Mouse (Mus musculus) cerebral cortex, adult 2 months (tissue): Measurements from ENCODE around the gene Zfp180.

Experiments used
- WGBS: fragments of 180-500 bp; shearing (Covaris S2); methylation state at CpG from one replicate; pipeline ENCODE4 v1.1.7; 2018; 5-methylcytosine and 5-hydroxymethylcytosine counted together

Gene Zfp180

DNA sequence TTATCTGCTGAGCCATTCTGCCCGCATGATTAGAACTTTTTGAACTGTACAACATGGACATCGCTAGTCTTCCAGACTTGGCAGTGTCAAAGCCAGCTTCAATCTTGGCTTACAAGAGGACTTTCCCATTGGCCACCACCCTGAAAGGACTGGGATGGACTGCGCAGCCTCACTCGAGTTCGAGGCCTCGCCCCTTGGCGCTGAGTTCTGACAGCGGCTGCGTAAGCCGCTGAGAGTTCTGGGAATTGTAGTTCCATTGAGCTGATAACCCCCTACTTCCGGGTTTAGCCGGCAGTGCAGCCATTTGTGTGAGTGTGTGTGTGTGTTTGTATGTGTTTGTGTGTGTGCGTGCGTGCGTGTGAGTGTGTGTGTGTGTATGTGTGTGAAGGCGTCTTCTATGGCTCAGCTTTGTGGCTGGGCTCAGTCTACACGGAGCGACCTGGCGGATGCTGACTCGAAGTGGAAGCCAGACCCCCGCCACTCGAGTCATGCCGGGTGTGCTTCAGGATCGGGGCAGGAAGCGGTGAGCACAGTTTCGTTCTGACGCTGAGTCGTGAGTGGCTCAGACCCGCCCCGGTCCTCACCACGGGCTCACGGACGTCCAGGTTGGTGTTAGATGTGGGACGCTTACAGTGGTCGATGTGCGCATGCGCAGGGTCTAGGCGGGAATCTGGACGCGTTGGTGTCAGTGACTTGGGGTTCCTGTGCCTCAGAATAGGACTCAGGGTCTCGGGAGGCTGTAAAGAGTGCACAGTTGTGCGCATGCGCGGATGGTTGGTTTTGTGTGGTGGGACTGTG is at the start of gene Zfp180:
Zfp180 (plus strand) TSS at position 291 of the 798 bp plus-strand sequence.
- WGBS = 20% methylated on average over 44 of the region's 44 CpGs

DNA sequence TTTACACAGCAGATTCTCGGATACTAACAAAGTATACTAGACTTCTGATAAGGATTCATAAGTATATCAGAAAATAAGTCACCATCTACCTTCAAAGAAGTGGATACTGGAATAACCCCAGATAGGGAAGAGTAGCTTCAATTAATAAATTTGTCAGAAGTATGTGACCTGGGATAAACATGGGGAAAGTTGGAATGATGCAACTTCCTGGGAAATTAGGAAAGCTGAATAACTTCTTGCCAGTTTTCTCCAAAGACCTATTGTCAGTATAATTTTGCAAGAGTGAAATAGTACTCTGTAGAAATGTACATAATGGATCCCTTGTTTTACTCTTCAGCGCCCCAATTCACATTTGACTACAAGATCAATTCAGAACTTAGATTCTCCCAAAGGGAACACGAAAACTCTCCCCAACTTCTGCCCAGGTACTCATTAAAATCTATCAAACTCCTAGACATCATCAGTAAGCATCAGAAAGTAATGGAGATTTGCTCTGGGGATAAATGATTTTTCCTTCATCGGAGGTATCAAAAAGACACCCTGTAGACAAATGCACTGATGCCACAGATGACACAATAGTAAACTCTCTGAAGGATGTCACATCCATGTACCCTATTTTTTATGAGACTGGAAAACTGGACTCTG is 28.9 kb upstream of the Zfp180 start, which contains the start of gene Vmn1r183:
Vmn1r183 (plus strand) TSS at position 595 of the 645 bp plus-strand sequence.
- 73% methylated on average over 4 of the region's 4 CpGs for WGBS

- 33% methylated on average over 1 of the region's 1 CpGs for WGBS
Observed at GRCm38 (mm10) chr7:24074424-24074823, 7.3 kb upstream of the Zfp180 start.

DNA sequence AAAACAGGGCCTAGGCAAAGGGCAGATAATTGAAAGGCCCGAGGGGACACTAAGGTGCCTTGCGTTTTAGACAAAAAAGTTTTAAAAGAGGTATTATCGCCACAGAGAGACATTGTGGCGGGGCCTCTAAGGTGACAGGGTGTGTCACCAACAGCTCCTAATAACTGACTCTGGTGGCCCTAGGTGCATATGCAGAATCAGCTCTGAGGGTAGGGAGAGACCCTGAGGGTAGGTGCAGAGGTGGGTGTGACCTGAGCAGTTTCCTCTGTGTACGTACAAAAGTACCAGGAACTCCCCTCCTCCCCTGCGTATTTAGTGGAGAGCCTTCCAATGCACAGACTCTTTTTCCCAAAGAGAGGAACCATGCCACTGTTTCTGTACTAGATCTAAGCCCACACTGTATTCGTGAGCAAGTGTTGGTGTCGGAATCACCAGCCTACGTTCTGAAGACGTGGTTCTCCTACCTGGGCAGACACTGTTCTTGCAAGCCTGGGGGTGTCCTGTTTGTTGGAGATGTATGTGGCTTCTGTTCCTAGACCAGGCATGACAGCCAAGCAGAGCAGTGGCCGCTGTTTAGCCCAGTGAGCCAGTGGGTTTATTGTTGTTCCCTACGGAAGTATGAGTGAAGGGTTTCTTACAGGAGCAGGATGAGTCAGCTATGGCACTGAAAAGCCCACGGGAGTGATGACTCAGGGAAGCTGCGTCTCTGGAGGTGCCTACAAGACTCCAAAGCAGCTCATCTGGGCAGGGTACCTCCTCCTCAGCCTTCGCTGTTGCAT is 922 bp downstream of the Zfp180 start:
- 19% methylated on average over 15 of the region's 15 CpGs for WGBS

DNA sequence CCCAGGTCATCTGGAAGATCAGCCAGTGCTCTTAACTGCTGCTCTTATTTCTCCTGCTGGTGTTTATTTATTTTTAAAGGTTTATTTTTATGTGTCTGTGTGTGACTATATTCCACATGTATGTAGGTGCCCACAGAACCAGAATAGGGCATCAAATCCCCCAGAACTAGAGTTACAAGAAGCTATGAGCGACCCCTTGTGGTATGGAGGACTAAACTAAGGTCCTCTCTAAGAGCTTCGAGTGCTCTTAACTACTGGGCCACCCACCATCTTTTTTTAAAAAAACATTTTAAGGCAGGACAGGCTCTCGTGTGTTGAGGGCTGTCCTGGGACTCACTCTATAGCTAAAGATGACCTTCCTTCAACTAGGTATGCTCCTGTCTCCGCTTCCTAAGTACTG is 5.1 kb downstream of the Zfp180 start:
- WGBS = 97% methylated on average over 4 of the region's 4 CpGs

- WGBS = 96% methylated on average over 12 of the region's 12 CpGs
Observed at GRCm38 (mm10) chr7:24087485-24088125, 5.9 kb downstream of the Zfp180 start.

GRCm38 (mm10) chr7:24104403-24104802 is 22.7 kb downstream of the Zfp180 start:
- 98% methylated on average over 9 of the region's 9 CpGs for WGBS

DNA sequence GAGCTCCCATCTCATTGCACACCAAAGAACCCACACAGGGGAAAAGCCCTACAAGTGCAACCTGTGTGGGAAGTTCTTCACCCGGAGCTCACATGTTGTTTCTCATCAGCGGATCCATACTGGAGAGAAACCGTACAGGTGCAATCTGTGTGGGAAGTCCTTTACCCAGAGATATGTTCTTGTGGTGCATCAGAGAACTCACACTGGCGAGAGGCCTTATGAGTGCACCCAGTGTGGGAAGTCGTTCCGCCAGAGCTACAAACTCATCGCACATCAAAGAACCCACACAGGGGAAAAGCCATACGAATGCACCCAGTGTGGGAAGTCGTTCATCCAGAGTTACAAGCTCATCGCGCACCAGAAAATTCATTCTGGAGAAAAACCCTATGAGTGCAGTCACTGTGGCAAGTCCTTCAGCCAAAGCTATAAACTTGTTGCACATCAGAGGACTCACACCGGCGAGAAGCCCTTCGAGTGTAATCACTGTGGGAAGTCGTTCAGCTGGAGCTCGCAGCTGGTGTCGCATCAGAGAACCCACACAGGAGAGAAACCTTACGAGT is 23.5 kb downstream of the Zfp180 start:
- WGBS = 95% methylated on average over 18 of the region's 18 CpGs

GRCm38 (mm10) chr7:24110839-24111238 is 29.1 kb downstream of the Zfp180 start:
- 94% methylated on average over 7 of the region's 7 CpGs for WGBS

GRCm38 (mm10) chr7:24111772-24112155 is 30.0 kb downstream of the Zfp180 start:
- 4% methylated on average over 9 of the region's 9 CpGs for WGBS

GRCm38 (mm10) chr7:24112156-24112856 is 30.6 kb downstream of the Zfp180 start, which contains the start of gene Zfp112:
Gene Zfp112 (plus strand): TSS chr7:24112314.
- 1% methylated on average over 23 of the region's 23 CpGs for WGBS

DNA sequence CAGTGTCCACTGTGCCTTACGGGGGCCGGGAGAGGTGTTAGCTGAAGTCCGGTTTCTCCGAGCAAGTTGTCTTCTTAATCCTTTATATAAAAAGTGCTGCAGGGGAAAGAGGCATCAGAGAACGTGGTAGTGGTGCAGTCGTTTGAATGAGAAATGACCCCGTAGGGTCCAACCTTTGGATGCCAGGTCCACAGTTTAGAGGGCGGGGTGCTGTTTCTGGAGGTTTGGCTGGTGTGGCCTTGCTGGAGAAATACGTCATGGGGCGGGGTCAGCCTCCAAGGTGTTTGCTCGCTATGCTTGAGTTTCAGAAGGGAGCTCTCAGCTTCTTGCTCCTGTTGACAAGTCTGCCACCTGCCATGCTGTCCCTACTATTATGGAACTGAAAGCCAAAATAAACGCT is 31.3 kb downstream of the Zfp180 start:
- WGBS = 12% methylated on average over 12 of the region's 12 CpGs

DNA sequence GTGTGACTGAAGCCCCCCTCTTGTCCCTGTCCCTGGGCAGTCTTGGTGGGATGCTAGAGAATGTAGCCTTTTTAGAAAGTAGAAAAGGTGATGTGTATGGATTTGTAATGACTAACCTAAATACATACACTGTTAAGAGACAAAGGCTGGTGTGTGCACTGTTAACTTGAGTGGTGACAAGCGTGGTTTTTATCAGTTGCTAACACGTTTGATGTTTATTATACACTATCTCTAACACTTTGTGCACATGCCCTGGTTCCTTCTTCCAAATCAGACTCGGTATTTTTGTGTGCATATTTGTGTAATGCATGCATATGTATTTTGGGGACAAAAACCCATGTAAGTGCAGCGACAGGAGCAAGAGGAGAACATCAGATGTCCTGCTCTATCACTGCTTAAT is 34.9 kb downstream of the Zfp180 start:
- WGBS = 74% methylated on average over 4 of the region's 4 CpGs

GRCm38 (mm10) chr7:24133425-24133995 is 51.8 kb downstream of the Zfp180 start:
- 16% methylated on average over 6 of the region's 6 CpGs for WGBS

- WGBS = 2% methylated on average over 32 of the region's 32 CpGs
Observed at GRCm38 (mm10) chr7:24133996-24134828, 52.5 kb downstream of the Zfp180 start, which contains the start of gene Zfp235. Gene Zfp235 (plus strand): TSS chr7:24134169.

DNA sequence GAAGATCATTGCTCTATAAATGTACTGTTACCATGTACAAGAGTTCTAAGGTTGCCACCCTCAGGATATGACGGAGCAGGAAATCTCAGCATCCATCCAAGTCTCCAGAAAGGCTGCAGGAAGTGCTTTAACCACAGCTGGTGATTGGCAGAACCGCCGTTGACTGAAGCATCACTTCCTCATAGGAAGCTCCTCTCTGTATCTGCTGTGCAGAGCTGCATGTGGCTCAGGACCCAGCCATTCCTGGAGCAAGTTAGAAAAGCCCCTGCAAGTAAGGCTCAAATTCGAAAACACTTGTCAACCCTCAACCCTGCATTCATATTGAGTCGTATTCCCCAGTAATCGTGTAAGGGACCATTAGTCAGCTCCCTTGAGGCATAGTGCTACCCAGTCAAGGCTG is 60.8 kb downstream of the Zfp180 start:
- WGBS = 88% methylated on average over 6 of the region's 6 CpGs

- WGBS = 5% methylated on average over 1 of the region's 1 CpGs
Observed at GRCm38 (mm10) chr7:24153272-24153671, 71.5 kb downstream of the Zfp180 start.
